Mouse (Mus musculus): ENCODE data around the gene Trappc1.
A peak's percentile ranks its signal among the peaks of the same experiment; 100 is the strongest.

Gene Trappc1

GRCm38 (mm10) chr11:69369215-69369989 is 45.6 kb downstream of the Trappc1 start, which contains the start of gene Chd3:
TSS of gene Chd3 (minus strand) at chr11:69369406.
- DNase-seq (ENCODE audit: low spot score in 2 of 2), result peak in 1 of 2 experiments; percentile 71

DNA sequence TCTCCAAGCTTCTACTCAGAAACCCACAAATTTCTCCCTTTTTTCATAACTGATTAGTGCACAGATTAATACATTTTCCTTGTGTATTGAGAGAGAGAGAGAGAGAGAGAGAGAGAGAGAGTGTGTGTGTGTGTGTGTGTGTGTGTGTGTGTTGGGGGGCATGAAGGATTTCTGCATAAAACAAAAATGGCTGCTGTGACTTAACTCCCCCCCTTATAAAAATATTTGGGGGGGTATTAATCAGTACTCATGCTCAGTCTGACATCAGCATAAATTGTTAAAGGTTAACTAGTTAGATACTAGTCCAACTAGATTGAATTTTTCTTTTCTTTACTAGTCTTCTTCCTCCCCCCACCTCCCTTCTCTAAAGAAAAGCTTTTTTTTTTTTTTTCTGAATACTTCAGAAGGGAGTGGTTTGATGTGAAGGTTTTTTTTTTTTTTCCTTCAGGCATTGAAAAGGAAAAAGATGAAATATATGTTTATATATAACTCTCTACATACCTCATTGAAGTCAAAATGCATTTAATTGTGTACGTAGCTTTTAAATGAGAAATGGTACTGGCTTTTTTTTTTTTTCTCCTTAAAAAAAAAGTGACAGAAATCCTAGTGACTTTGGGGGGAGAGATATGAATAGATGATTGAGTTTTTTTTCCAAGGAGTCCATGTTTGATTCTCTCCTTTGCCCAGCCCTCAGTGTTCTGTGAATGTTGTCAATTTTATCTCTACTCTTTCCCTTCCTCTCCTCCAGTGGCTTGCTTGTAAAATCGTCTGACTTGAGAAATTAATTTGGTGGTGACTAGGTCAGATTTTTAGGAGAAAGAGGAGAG is 46.4 kb downstream of the Trappc1 start:
- no peak for DNase-seq (ENCODE audit: low spot score in 2 of 2)

DNA sequence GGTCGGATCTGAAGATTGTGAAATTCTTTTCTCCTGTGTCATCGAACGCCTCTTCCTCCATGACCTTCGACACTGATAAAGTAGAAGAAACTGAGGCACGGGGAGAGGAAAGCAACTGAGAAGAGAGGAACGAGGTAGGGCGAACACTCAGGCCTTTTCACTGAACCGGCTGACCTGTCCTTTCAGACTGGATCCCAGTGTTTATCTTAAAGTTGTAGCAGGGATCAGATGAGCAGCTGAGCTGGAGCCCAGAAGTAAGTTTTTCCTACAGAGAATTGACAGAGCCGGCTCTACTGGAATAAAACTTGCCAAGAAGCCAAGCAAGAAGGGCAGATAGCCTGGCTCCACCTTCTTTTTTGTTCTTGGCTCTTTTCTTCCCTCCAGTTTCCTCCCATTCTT is 47.0 kb downstream of the Trappc1 start:
- DNase-seq (ENCODE audit: low spot score in 2 of 2), result no peak

DNA sequence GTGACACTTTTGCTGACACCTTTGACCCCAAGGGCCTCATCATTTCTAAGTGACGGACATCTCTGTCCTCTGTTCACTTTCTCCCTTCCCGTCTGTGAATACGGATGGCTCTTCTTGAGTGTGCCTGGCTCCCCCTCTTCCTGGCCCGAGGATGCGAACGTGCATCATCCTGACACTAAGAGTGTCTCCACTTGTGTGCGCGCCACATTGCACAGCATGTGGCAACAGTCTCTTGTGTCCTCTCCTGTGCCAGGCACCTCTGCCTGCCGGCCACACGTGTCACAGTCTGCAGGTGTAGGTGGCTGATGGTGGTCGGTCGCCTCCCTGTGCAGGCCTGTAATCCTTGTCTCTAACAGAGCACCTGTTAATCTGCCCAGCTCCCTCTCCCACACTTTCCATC is 47.8 kb downstream of the Trappc1 start:
- DNase-seq (ENCODE audit: low spot score in 2 of 2), result peak in 1 of 2 experiments; percentile 17

DNA sequence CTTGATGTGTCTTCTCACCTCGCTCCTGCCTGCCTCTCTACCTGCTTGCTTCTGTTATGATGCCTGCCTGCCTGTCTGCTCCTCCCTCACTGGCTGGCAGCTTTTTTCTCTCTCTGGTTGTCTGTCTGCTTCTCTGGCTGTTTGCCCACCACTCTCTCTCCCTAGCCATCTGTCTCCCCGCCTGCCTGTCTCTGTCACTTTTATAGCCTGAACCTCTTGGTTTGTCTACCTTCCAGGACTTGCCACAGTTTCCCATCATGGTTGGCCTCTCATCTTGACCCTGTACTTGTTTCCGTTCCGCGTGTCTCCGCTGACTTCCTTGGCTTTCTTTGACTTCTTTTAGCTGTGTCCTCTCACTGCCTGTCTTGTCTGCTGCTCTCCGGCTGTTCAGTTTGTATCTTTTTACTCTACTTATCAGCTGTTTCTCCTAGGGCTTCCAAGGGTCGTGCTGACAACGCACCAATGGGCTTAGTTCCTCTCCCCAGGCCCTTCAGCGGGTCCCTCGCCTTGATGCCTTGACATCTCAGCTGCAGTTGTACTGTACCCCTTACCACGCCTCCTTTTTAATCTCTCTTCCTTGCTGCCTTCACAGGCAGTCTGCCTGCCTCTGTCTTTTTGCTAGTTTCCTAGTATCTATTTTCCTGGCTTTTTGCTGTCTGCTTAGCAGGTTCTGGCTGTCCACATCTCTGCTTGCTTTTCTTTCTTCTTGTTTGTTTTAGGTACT is 48.4 kb downstream of the Trappc1 start:
- DNase-seq (ENCODE audit: low spot score in 2 of 2), result peak; percentile 44 to 58

- DNase-seq (ENCODE audit: low spot score in 2 of 2), result peak in 1 of 2 experiments; percentile 68
Observed at GRCm38 (mm10) chr11:69372780-69373170, 49.0 kb downstream of the Trappc1 start.

DNA sequence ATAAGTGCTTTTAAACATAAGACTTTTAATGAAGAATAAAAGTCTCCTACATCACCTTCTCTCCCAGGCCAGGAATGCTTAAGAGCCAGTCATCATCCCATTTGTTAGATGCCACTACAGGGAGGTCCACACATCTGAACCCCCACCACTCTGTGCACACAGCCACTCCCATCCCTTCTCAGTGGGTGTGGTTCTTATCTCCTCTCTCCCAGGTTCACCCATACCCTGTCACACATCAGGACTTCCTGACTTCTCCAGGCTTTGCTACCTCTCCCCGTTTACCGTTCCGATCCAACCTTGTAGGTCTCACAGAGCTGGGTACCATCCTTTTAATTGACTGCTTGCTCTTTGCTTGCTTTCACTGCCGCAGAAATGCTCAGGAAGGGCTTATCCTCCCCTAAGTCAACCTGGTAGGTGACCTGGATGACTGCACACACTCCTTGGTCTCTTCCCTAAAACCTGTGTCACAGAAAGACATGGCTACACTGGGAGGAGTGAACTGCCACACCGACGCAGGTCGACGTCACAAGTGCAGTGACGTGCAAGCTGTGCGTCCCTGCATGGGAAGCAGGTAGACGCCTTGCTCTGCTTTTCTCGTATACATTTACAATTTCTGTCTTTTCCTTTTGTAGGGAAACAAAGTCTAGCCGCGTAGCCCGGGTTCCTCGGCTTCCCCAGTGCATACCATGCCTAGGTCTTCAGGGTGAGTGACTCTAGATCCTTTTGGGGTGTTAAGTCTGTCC is 49.6 kb downstream of the Trappc1 start:
- DNase-seq (ENCODE audit: low spot score in 2 of 2), result peak; percentile 49 to 56

Data from spleen, postnatal 10 days (tissue).